Mouse (Mus musculus) forebrain, embryonic 15.5 days (tissue): ENCODE measurements around the gene Cys1. TPM values are rescaled to one million over a fixed set of nuclear protein-coding genes. Genes with fewer than 3 reads are reported as not detected.
"Not testable (repeated sequence)": the region's sequence is repeated elsewhere in the genome, so short reads cannot be mapped to it uniquely, and the experiment has no call there.

Experiments
- ATAC-seq: fragments of 200-750 bp; cut with Nextera tagmentation; replicated peaks from 2 replicates; pipeline ENCODE4 v1.8.0; 2017; ENCODE audit warnings: mild to moderate bottlenecking, moderate TSS enrichment, moderate library complexity
- H3K27ac ChIP-seq: fragments of 300-500 bp; sonication (generic); replicated peaks from 2 replicates; pipeline ENCODE4 v1.5.1; 2015; ENCODE audit warnings: mild to moderate bottlenecking, inconsistent platforms
- H3K27me3 ChIP-seq: fragments of 300-500 bp; sonication (generic); 2 replicates; pipeline ENCODE4 v1.6.1; 2015; ENCODE audit warnings: inconsistent platforms
- H3K36me3 ChIP-seq: fragments of 300-500 bp; sonication (generic); 2 replicates; pipeline ENCODE4 v1.6.1; 2015; ENCODE audit warnings: mild to moderate bottlenecking, inconsistent platforms
- H3K4me1 ChIP-seq: fragments of 300-500 bp; sonication (generic); 2 replicates; pipeline ENCODE4 v1.6.1; 2015; ENCODE audit warnings: inconsistent platforms
- H3K4me2 ChIP-seq: fragments of 300-500 bp; sonication (generic); replicated peaks from 2 replicates; pipeline ENCODE4 v1.6.1; 2015; ENCODE audit warnings: mild to moderate bottlenecking, inconsistent platforms
- H3K4me3 ChIP-seq: fragments of 300-500 bp; sonication (generic); 2 replicates; pipeline ENCODE4 v1.5.1; 2015; ENCODE audit warnings: mild to moderate bottlenecking, inconsistent platforms
- H3K9ac ChIP-seq: fragments of 300-500 bp; sonication (generic); replicated peaks from 2 replicates; pipeline ENCODE4 v1.6.1; 2015; ENCODE audit warnings: mild to moderate bottlenecking, inconsistent platforms
- H3K9me3 ChIP-seq: fragments of 300-500 bp; sonication (generic); 2 replicates; pipeline ENCODE4 v1.6.1; 2016; ENCODE audit warnings: inconsistent platforms
- WGBS: fragments of 180-500 bp; shearing (Covaris S2); methylation state at CpG from one replicate; pipeline ENCODE4 v1.1.7; 2015; ENCODE audit warnings: mixed read lengths; 5-methylcytosine and 5-hydroxymethylcytosine counted together
- polyA plus RNA-seq: library from polyadenylated mRNA; unstranded; fragments of >200 nt; fragmentation: Nextera tagmentation; extraction: Ambion mirVana; gene quantifications from 2 replicates; pipeline ENCODE4 v1.2.1, GENCODE M21; 2015

Gene Cys1
- polyA plus RNA-seq, 1 experiment from 2014 or later = 2.1 TPM

GRCm38 (mm10) chr12:24658998-24659397 is 22.6 kb downstream of the Cys1 start:
- no peak for ATAC-seq
- H3K9ac ChIP-seq = no peak overlapping the region
- H3K4me2 ChIP-seq = no peak overlapping the region
- H3K27ac ChIP-seq = no peak overlapping the region
- H3K4me3 ChIP-seq = no peak overlapping the region
- H3K4me1 ChIP-seq = peaks cover 14% of the 10 kb centered on the region
- whole genome bisulfite sequencing = 95% methylated on average over 4 of the region's 4 CpGs
- H3K27me3 ChIP-seq = no peaks in the 10 kb centered on the region
- no peaks in the 10 kb centered on the region for H3K9me3 ChIP-seq
- peaks cover 40% of the 10 kb centered on the region for H3K36me3 ChIP-seq

DNA sequence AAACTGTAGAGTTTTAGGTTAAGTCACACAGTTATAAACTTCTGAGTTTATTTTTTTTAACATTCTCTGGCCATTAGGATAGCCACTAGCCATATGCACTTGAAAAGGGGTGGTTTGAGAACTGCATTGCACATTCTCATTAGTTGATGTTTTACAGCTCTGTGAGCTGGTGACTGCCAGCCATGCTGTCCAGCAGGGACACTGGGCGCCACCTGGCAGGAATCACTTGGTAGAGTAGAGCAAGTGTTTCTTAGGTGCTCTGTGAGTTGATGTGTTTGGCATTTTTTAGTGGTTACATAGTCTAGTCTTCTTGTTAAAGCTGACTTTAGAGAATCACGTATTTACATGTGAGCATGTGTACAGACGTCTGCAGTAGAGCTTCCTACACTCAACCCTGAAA is 25.2 kb downstream of the Cys1 start:
- no peaks in the 10 kb centered on the region for H3K27me3 ChIP-seq
- H3K4me2 ChIP-seq = 0 out of 2 replicates have a peak overlapping the region, but pooled peaks have one; percentile 6
- H3K9ac ChIP-seq = no peak overlapping the region; the same call in 1 of the 2 replicates
- no peak overlapping the region for H3K4me3 ChIP-seq
- H3K27ac ChIP-seq = no peak overlapping the region
- H3K9me3 ChIP-seq = no peaks in the 10 kb centered on the region
- peaks cover 38% of the 10 kb centered on the region for H3K36me3 ChIP-seq
- 86% methylated on average over 3 of the region's 3 CpGs for WGBS
- H3K4me1 ChIP-seq = peaks cover 31% of the 10 kb centered on the region
- ATAC-seq = no peak

DNA sequence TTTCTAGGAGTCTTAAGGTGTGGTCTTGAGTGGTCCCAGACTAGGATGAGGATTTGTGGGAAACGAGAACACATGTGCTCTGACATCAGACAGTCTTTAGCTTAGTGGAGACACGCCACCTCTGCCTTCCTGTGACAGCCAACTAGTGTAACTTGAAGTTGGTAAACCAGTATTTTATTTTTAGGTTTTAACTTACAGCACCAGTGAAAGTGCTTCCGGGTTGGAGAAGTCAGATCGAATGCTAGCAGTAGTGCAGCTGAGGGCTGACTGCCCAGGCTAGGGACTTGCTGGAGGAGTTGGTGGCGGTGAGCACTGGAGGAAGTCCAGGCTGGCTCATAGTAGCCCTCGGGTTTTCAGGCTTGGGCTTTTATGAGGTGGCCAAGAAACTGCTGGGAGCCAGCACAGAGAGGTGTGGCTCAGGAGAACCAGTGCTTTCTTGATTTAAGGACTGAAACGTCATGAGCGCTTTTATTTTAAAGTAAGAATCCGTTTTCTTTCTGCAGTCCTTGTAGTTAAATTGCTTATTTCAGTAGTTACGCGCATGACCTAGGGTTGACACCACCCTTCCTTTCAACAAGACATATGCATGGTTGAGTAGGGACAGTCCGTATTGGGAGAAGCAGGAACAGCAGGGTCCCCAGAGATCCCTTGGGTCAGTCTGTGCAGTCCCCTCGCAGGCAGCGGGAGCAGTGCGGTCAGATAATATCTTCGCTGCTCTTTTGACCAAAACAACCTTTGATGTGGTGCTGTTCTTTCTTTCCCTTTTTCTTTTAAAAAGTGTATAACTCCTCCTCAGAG is 27.3 kb downstream of the Cys1 start:
- Histone ChIP-seq H3K27me3 (no peaks in the 10 kb centered on the region), H3K27ac (no peak overlapping the region), H3K9me3 (no peaks in the 10 kb centered on the region), H3K4me1 (peaks cover 38% of the 10 kb centered on the region), H3K4me3 (no peak overlapping the region), H3K9ac (no peak overlapping the region), H3K4me2 (no peak overlapping the region), H3K36me3 (peaks cover 23% of the 10 kb centered on the region)
- WGBS = 87% methylated on average over 16 of the region's 16 CpGs
- ATAC-seq = no peak

DNA sequence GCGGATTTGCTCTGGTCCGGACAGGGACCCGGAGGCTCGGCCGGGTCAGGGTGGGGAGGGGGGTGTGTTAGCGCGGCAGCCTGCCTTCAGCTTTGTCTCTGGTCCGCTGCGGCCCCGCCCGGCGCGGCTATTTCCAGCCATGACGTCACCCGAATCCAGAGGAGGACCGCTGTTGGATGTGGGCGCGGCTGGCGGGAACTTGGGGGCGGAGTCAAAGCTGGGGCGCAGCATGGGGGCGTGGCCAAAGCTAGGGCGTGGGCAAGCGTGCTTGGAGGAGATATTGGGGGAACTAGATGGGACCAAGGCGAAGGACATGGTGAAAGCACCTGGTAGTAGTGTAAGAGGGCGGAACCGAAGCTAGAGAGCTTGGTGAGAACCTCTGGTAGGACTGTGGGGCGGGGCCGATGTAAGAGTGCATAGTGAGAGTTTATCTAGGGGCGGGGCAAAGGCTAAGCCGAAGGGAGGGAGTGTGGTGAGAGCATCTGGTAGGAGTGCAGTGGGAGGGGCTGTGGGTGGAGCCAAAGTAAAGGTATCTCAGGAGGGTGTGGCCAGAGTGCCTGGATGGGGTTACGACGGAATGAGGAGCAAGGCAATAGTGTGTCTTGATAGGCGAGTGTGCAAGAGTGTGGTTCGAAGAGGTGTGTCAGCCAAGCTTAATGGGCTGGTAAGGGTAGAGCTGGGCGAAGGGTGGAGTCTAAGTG is 29.8 kb downstream of the Cys1 start:
- H3K27me3 ChIP-seq = no peaks in the 10 kb centered on the region
- no peaks in the 10 kb centered on the region for H3K9me3 ChIP-seq
- peak overlapping the region; percentile 93 for H3K27ac ChIP-seq
- ATAC-seq = peak; percentile 65
- peak overlapping the region; percentile 76 for H3K4me2 ChIP-seq
- peak overlapping the region; percentile 86 for H3K9ac ChIP-seq
- peaks cover 21% of the 10 kb centered on the region for H3K36me3 ChIP-seq
- peaks cover 31% of the 10 kb centered on the region for H3K4me1 ChIP-seq
- WGBS = under 1% methylated on average over 36 of the region's 36 CpGs
- H3K4me3 ChIP-seq = peak overlapping the region; percentile 78

DNA sequence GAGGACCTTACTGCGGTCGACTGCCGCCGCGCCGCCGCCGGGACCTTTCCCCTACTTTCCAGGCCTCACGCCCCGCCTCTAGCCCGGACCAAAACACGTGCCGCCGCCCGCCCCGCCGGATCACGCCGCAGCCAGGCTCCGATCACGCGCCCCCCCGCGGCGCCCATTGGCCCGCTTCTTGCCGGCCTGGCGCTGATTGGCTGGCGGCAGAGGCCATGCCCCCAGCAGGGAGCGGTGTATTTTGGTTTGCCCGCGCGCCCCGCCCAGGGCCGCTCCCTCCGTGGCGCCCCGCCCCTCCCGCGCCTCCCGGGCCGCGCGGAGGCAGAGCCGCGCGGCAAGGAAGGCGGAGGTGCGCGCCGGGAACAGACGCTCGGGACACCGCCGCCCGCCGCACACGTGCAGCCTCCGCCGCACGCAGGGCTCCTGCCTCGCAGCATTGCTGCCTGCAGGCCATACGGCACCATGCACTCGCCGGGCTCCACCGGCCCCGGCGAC is 30.5 kb downstream of the Cys1 start, which contains the start of gene Klf11:
Gene Klf11, plus strand, starts transcription at position 212 of the 495 bp plus-strand sequence.
- H3K36me3 ChIP-seq = peaks cover 19% of the 10 kb centered on the region
- under 1% methylated on average over 61 of the region's 68 CpGs for WGBS
- no peaks in the 10 kb centered on the region for H3K9me3 ChIP-seq
- H3K4me1 ChIP-seq = peaks cover 24% of the 10 kb centered on the region
- peak within 1 kb of the TSS; percentile 76 for H3K4me2 ChIP-seq
- H3K27ac ChIP-seq = peak within 1 kb of the TSS; percentile 93
- no peaks in the 10 kb centered on the region for H3K27me3 ChIP-seq
- H3K4me3 ChIP-seq = peak within 1 kb of the TSS; percentile 78
- peak within 1 kb of the TSS; percentile 86 for H3K9ac ChIP-seq
- ATAC-seq = peak; percentile 91

DNA sequence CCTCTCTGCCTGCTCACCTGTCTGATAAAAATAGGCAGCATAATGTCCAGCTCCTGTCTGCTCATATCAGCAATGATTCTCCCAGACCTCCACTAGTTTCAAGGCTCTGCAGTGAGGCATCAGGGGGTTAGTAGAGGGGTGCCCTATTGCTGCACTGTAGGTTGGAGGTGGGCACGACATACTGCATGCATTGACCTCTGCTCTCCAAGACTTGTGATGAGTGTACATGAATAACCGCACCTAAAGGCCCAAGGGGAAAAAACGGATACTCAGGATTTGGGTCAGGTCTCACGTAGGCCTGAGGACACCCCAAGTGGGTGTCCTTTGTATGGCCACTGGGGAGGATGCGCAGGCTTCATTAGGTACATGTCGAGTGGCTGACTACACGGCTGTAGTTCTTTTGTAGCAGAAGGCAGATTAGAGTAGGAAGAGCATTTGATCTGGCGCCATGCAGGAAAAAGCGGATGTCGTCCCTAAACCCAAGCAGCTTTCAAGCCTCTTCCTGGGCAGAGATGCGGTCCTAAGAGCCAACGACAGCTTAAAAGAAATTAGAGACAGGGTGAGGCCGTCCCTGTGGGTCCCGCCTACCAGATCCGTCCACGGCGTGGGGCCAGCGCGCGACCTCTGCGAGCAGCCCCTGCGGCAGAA is 31.1 kb downstream of the Cys1 start:
- Histone ChIP-seq H3K4me3 (peak overlapping the region; percentile 78), H3K27ac (peak overlapping the region; percentile 93), H3K27me3 (no peaks in the 10 kb centered on the region), H3K4me2 (peak overlapping the region; percentile 76), H3K9me3 (no peaks in the 10 kb centered on the region), H3K9ac (peak overlapping the region; percentile 86), H3K4me1 (peaks cover 24% of the 10 kb centered on the region), H3K36me3 (peaks cover 15% of the 10 kb centered on the region)
- 3% methylated on average over 22 of the region's 22 CpGs for WGBS
- peak; percentile 29 for ATAC-seq

DNA sequence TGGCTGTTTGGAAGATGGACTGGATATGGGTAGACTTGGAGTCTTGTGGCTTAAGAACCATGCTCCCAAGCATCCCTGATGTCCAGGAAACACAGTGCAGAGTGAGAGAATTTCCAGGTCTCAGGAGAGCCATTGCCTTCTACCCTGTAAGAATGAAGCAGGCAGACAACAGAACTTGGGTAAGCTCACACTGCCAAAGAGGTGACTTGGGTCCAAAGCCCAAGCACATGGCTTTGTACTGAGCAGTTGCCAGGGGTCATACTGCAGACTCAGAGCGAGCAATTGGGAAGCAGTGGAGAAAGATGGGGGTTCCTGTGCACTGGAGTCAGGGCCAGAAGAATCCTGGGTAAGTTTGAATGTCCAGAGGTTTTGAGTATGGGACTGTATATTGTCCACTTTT is 33.5 kb downstream of the Cys1 start:
- no peak overlapping the region for H3K4me2 ChIP-seq
- H3K36me3 ChIP-seq = no peaks in the 10 kb centered on the region
- no peak overlapping the region for H3K9ac ChIP-seq
- no peak overlapping the region for H3K27ac ChIP-seq
- H3K4me1 ChIP-seq = peaks cover 21% of the 10 kb centered on the region
- H3K27me3 ChIP-seq = no peaks in the 10 kb centered on the region
- no peaks in the 10 kb centered on the region for H3K9me3 ChIP-seq
- 66% methylated on average over 1 of the region's 1 CpGs for WGBS
- H3K4me3 ChIP-seq = no peak overlapping the region
- no peak for ATAC-seq

GRCm38 (mm10) chr12:24645901-24646300 is 35.7 kb downstream of the Cys1 start:
- WGBS = 81% methylated on average over 6 of the region's 6 CpGs
- Histone ChIP-seq H3K9me3 (no peaks in the 10 kb centered on the region), H3K27me3 (no peaks in the 10 kb centered on the region), H3K4me2 (no peak overlapping the region), H3K27ac (no peak overlapping the region), H3K36me3 (no peaks in the 10 kb centered on the region), H3K4me1 (peaks cover 20% of the 10 kb centered on the region), H3K9ac (no peak overlapping the region), H3K4me3 (no peak overlapping the region)
- ATAC-seq = no peak

DNA sequence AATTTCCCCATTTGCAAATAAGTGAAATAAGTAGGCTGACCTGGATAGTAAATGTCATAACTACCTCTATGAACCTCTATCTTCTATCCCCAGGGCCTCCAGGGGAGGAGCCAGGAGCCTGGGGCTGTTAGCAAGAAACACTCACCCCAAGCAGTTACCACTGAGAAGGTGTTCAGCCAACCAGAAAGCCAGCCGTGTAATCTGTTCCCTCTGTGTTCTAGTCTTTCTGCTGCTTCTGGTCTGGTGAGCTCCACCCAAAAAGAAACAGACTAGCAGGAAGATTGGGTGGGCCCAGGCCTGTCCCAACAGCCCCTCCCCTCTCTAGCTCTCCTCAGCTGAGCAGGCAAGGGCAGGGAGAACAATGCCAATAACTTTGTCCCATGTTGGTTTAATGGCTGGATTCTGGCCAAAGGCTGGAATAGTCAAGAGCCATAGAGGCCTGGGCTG is 37.5 kb downstream of the Cys1 start:
- no peak overlapping the region for H3K9ac ChIP-seq
- no peaks in the 10 kb centered on the region for H3K9me3 ChIP-seq
- H3K4me1 ChIP-seq = peaks cover 13% of the 10 kb centered on the region
- H3K4me2 ChIP-seq = no peak overlapping the region
- H3K4me3 ChIP-seq = no peak overlapping the region
- no peak overlapping the region for H3K27ac ChIP-seq
- WGBS = 49% methylated on average over 1 of the region's 1 CpGs
- no peak for ATAC-seq
- no peaks in the 10 kb centered on the region for H3K27me3 ChIP-seq
- no peaks in the 10 kb centered on the region for H3K36me3 ChIP-seq

- H3K9me3 ChIP-seq = no peaks in the 10 kb centered on the region
- no peak overlapping the region for H3K4me3 ChIP-seq
- WGBS = 36% methylated on average over 4 of the region's 4 CpGs
- H3K27ac ChIP-seq = 0 out of 2 replicates have a peak overlapping the region, but pooled peaks have one; percentile 11
- peak; percentile 90 for ATAC-seq
- H3K27me3 ChIP-seq = no peaks in the 10 kb centered on the region
- no peak overlapping the region for H3K9ac ChIP-seq
- peaks cover 13% of the 10 kb centered on the region for H3K4me1 ChIP-seq
- no peak overlapping the region for H3K4me2 ChIP-seq
- H3K36me3 ChIP-seq = no peaks in the 10 kb centered on the region
These were observed 39.2 kb downstream of the Cys1 start for GRCm38 (mm10) chr12:24642370-24642802.

DNA sequence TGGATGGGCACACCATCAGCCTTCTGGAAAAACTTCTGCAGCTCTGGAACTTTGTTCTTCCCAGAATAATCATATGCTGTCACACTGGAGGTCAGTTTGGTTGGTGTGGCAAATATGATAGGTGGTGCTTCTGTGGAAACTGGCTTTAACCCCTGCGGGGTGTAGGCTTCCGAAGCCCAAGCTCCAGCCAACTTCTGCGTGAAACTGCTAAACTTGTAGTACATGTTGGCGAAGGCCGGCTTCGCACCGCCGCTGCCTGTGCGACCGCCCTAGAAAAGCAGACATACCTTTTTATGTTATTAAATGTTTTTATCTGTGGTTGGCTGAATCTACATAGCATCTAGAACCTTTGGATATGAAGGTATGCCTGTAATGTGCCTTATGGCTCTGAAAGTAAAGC is 42.8 kb downstream of the Cys1 start:
- H3K36me3 ChIP-seq, H3K27ac ChIP-seq, ATAC-seq, H3K9me3 ChIP-seq, H3K4me2 ChIP-seq, H3K4me3 ChIP-seq, H3K9ac ChIP-seq, H3K27me3 ChIP-seq: not testable (repeated sequence)
- H3K4me1 ChIP-seq = peaks cover 13% of the 10 kb centered on the region
- WGBS = 97% methylated on average over 10 of the region's 10 CpGs

- no peaks in the 10 kb centered on the region for H3K9me3 ChIP-seq
- no peaks in the 10 kb centered on the region for H3K36me3 ChIP-seq
- H3K4me2 ChIP-seq = no peak overlapping the region
- no peak overlapping the region for H3K9ac ChIP-seq
- H3K4me1 ChIP-seq = no peaks in the 10 kb centered on the region
- 89% methylated on average over 3 of the region's 3 CpGs for WGBS
- H3K27ac ChIP-seq = no peak overlapping the region
- ATAC-seq = no peak
- H3K4me3 ChIP-seq = no peak overlapping the region
- H3K27me3 ChIP-seq = no peaks in the 10 kb centered on the region
These were observed 47.0 kb downstream of the Cys1 start for GRCm38 (mm10) chr12:24634648-24635047.
